Mouse (Mus musculus) liver, postnatal 0 days (tissue): ENCODE measurements around the gene Fyttd1. TPM values are rescaled to one million over a fixed set of nuclear protein-coding genes. Genes with fewer than 3 reads are reported as not detected.
"Not testable (repeated sequence)": the region's sequence is repeated elsewhere in the genome, so short reads cannot be mapped to it uniquely, and the experiment has no call there.

Experiments
- ATAC-seq: fragments of 200-750 bp; cut with Nextera tagmentation; 2 replicates; pipeline ENCODE4 v1.8.0; 2017; ENCODE audit warnings: mild to moderate bottlenecking, moderate library complexity
- DNase-seq: peaks from one replicate; pipeline ENCODE4 v3.0.0-alpha.2; 2016
- H3K27ac ChIP-seq: fragments of 300-500 bp; sonication (generic); 2 replicates; pipeline ENCODE4 v1.5.1; 2014; ENCODE audit warnings: antibody characterized with exemption, moderate library complexity, mild to moderate bottlenecking, low read depth
- H3K27me3 ChIP-seq: fragments of 300-500 bp; sonication (generic); 2 replicates; pipeline ENCODE4 v1.6.1; 2014; ENCODE audit warnings: low read length, control low read depth, mixed read lengths; ENCODE audit not compliant: insufficient read depth
- H3K36me3 ChIP-seq: fragments of 300-500 bp; sonication (generic); replicated peaks from 2 replicates; pipeline ENCODE4 v1.6.1; 2014; ENCODE audit warnings: mild to moderate bottlenecking, control low read depth, low read length, moderate library complexity, mixed read lengths; ENCODE audit not compliant: insufficient read depth
- H3K4me1 ChIP-seq: fragments of 300-500 bp; sonication (generic); 2 replicates; pipeline ENCODE4 v1.6.1; 2014; ENCODE audit warnings: antibody characterized with exemption, mild to moderate bottlenecking, control low read depth; ENCODE audit not compliant: insufficient read depth
- H3K4me2 ChIP-seq: fragments of 300-500 bp; sonication (generic); 2 replicates; pipeline ENCODE4 v1.6.1; 2014; ENCODE audit warnings: low read depth, mild to moderate bottlenecking, low read length, moderate library complexity, mixed read lengths
- H3K4me3 ChIP-seq: fragments of 300-500 bp; sonication (generic); 2 replicates; pipeline ENCODE4 v1.5.1; 2014; ENCODE audit warnings: low read depth, low read length
- H3K9ac ChIP-seq: fragments of 300-500 bp; sonication (generic); replicated peaks from 2 replicates; pipeline ENCODE4 v1.6.1; 2014; ENCODE audit warnings: mild to moderate bottlenecking, moderate library complexity
- H3K9me3 ChIP-seq: fragments of 300-500 bp; sonication (generic); 2 replicates; pipeline ENCODE4 v1.6.1; 2016; ENCODE audit warnings: mild to moderate bottlenecking, control low read depth, low read length, mixed read lengths
- CTCF ChIP-seq: sonication (generic); IDR thresholded peaks from 2 replicates; pipeline ENCODE4 v1.5.1; 2016; ENCODE audit warnings: antibody characterized with exemption, low read depth
- EP300 ChIP-seq: IDR thresholded peaks from 2 replicates; pipeline ENCODE4 v1.6.1; 2016; ENCODE audit warnings: antibody characterized with exemption, low read depth, mild to moderate bottlenecking
- WGBS: fragments of 180-500 bp; shearing (Covaris S2); extraction: QIAGEN DNeasy Blood & Tissue Kit; methylation state at CpG from one replicate; pipeline ENCODE4 v1.1.7; 2014; ENCODE audit not compliant: insufficient replicate concordance; 5-methylcytosine and 5-hydroxymethylcytosine counted together
- polyA plus RNA-seq: library from polyadenylated mRNA; unstranded; fragments of >200 nt; fragmentation: Nextera tagmentation; extraction: Ambion mirVana; gene quantifications from 2 replicates; pipeline ENCODE4 v1.2.1, GENCODE M21; 2015

Fyttd1 gene
- polyA plus RNA-seq, 1 experiment from 2014 or later: 40.6 TPM

DNA sequence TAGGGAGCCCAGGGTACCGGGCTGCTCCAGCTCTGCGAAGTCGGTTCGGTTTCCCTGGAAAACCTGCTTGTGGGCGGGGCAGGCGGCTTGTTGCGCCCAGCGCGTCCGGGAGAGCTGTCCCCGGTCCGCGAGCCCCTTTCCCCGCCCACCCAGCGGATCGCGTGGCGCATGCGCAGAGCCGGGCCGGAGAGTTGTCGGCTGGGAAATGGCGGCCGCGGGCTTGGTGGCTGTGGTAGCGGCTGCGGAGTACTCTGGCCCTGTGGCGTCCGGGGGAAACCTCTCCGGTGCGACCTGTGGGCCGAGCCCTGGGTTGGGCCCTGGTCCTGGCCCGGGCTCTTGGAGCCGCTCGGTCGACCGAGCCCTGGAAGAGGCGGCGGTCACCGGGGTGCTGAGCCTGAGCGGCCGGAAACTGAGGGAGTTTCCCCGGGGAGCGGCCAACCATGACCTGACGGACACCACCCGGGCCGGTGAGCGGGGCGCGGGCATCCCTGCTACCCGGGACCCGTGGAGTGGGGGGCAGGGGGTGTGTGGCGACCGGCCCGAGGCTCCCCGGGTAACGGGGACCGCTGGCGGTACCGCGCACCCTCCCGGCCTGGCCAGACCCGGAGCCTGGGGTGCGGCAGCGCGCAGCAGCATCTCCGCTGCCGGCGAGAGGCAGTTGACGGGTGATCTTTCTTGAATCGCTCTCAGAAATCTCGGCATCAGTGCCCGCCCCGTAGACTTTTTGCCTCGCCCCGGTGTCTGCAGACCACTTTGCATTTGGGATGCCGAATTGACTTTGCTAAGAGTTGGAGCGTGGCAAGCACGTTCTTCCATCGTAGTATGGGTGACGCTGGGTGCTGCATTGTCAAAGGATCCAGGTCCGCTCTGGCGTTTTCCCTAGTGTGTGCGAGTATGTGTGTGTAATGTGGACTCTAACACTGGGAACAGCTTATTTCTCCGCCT, 36.9 kb downstream of the Fyttd1 start, which contains the start of gene Lrch3:
Gene Lrch3, plus strand, starts transcription at position 164 of the 945 bp plus-strand sequence.
- DNase-seq (peak; percentile 97), ATAC-seq (peak; percentile 95)
- Histone ChIP-seq H3K36me3 (no peaks in the 10 kb centered on the region), H3K27me3 (no peaks in the 10 kb centered on the region), H3K9ac (peak within 1 kb of the TSS; percentile 83), H3K4me3 (peak within 1 kb of the TSS; percentile 96), H3K9me3 (no peaks in the 10 kb centered on the region), H3K27ac (peak within 1 kb of the TSS; percentile 74), H3K4me2 (peak within 1 kb of the TSS; percentile 80), H3K4me1 (peaks cover 2% of the 10 kb centered on the region; the same call in 1 of the 2 replicates)
- under 1% methylated on average over 75 of the region's 85 CpGs for WGBS
- TF ChIP-seq CTCF (no peak), EP300 (no peak)

DNA sequence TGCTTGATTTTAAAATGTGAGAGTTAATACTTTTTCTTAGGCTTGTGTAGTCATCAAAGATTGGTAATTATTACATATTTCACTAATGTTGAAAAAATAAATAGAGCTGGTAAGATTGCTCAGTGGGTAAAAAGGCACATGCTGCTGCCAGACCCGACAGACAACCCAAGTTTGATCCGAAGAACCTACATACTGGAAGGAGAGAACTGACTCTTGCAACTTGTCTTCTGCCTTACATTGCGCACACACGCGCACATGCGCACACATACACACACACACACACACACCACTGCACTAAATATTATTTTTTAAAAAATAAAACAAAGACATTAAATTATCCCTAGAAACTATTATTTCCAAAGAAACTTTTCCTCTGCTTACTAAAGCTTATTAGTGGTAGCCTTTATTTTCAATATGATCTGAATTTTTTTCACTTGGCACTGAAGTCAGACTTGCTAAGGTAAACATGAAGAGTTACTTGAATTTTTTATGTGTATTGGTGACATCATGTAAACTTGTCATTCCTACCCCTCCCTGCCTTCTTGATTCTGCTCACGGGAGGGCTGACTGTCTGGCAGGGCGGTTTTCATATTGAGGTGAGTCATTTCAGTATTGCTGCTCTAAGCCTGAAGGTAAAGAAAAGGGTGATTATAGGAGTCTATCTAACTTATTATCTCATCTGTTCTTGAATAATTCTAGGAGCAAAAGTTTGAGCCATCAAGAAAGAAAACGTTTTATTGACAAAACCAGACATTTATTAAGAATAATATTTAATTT, 38.2 kb downstream of the Fyttd1 start:
- TF ChIP-seq EP300 (no peak), CTCF (no peak)
- Histone ChIP-seq H3K9ac (no peak overlapping the region), H3K9me3 (no peaks in the 10 kb centered on the region), H3K27ac (no peak overlapping the region), H3K4me1 (peaks cover 2% of the 10 kb centered on the region; the same call in 1 of the 2 replicates), H3K36me3 (no peaks in the 10 kb centered on the region), H3K4me3 (peak overlapping the region; percentile 96), H3K27me3 (no peaks in the 10 kb centered on the region), H3K4me2 (peak overlapping the region; percentile 80)
- DNase-seq (no peak), ATAC-seq (no peak)
- WGBS: 68% methylated on average over 9 of the region's 9 CpGs

DNA sequence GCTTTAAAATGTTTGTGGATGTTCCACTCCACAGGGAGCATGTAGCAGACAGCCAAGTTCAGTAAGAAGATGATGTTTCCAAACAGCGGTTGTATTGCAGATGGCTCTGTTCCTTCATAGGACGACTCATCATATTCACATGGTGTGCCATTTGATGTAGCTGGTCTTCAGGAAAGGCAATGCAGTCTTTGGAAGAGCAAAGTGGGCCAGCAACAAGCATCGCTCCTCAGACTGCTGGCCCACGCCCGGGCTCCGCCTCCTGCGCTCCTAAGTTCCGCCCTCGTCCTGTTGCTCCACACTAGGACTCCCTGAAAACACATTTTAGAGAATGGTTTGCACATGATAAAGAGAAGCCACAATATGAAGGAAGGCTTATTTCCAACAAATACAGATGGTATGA, 49.3 kb downstream of the Fyttd1 start:
- not testable (repeated sequence) for H3K27ac ChIP-seq, ATAC-seq, H3K4me2 ChIP-seq, H3K36me3 ChIP-seq, DNase-seq, H3K27me3 ChIP-seq, H3K4me3 ChIP-seq, H3K9me3 ChIP-seq, H3K4me1 ChIP-seq, H3K9ac ChIP-seq
- 89% methylated on average over 9 of the region's 9 CpGs for WGBS

DNA sequence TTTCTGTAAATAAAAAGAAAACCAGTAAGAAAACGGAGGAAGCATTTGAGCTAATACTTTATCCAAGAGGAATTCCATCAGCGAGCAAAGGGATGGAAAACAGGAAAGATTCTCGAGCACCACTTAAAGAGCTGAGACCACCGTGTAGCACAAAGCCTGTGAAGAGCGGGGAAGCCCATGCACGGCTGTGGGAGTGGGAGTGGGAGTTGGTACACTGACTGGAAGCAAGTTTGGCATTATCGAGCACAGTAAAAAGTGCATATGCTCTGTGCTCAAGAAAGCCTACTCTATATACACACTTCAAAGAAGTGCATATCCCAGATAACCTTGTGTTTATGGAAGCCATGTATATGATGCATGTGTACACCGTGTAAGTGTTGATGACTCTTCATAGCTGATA, 49.7 kb downstream of the Fyttd1 start:
- Histone ChIP-seq H3K9me3 (no peaks in the 10 kb centered on the region), H3K36me3 (0 out of 2 replicates have a peak, but pooled peaks cover 4% of the 10 kb centered on the region), H3K27me3 (no peaks in the 10 kb centered on the region), H3K27ac (no peak overlapping the region), H3K4me3 (no peak overlapping the region), H3K4me1 (no peaks in the 10 kb centered on the region), H3K4me2 (no peak overlapping the region), H3K9ac (no peak overlapping the region)
- ATAC-seq (no peak), DNase-seq (no peak)
- WGBS: 88% methylated on average over 8 of the region's 8 CpGs
- no peak for TF ChIP-seq CTCF
- no peak for TF ChIP-seq EP300

DNA sequence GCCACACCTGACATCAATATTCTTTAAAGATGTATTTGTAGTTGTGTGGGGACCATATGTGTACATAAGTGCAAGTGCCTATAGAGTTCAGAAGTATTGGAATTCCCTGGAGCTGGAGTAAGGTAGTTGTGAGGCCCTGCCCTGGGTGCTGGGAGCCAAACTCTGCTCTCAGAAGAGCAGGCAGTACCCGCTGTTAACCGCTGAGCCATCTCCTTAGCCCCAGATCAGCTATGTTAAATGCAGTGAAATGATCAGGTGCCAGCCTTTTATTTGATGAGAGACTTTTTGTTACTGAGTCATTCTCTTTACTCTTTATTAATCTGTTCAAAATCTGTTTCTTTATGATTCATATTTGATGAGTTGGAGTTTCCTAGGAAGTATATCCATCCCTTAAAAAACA, 52.6 kb downstream of the Fyttd1 start:
- no peaks in the 10 kb centered on the region for H3K27me3 ChIP-seq
- no peak overlapping the region for H3K27ac ChIP-seq
- H3K9me3 ChIP-seq: no peaks in the 10 kb centered on the region
- H3K4me3 ChIP-seq: no peak overlapping the region
- 79% methylated on average over 2 of the region's 2 CpGs for WGBS
- no peak overlapping the region for H3K4me2 ChIP-seq
- H3K4me1 ChIP-seq: 0 out of 2 replicates have a peak, but pooled peaks cover 4% of the 10 kb centered on the region
- DNase-seq: no peak
- TF ChIP-seq EP300 (no peak), CTCF (no peak)
- H3K36me3 ChIP-seq: 0 out of 2 replicates have a peak, but pooled peaks cover 4% of the 10 kb centered on the region
- ATAC-seq: no peak
- no peak overlapping the region for H3K9ac ChIP-seq

DNA sequence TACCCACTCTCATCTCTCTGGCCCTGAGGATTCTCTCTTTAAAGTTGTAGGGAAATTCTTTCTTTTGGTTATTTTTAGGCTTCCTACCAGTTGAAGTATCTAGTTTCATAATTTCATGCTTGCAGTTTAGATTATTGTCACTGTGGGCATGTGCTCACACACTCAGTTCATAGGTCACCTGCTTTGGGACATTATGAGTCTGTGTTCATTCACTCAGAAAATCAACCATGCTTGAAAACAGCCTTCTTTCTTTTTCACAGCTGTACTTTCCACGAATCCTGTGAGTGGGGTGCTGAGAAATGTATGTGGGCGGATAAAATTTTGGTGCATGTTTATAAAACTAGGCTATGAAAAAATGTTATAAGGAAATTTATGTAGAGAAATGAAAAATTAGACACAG, 57.2 kb downstream of the Fyttd1 start:
- Histone ChIP-seq H3K27me3 (no peaks in the 10 kb centered on the region), H3K4me1 (0 out of 2 replicates have a peak, but pooled peaks cover 4% of the 10 kb centered on the region), H3K9ac (no peak overlapping the region), H3K27ac (no peak overlapping the region), H3K36me3 (no peaks in the 10 kb centered on the region; the same call in 1 of the 2 replicates), H3K4me2 (no peak overlapping the region), H3K9me3 (no peaks in the 10 kb centered on the region), H3K4me3 (no peak overlapping the region)
- 76% methylated on average over 2 of the region's 2 CpGs for WGBS
- DNase-seq (no peak), ATAC-seq (no peak)
- TF ChIP-seq EP300 (no peak), CTCF (no peak)
